Mouse (Mus musculus) kidney, embryonic 14.5 days (tissue): ENCODE data around the gene Ldlrad3. TPM values are rescaled to one million over a fixed set of nuclear protein-coding genes. Genes with fewer than 3 reads are reported as not detected.

Experiments
- ATAC-seq: fragments of 200-750 bp; cut with Nextera tagmentation; 2 replicates; pipeline ENCODE4 v1.8.0; 2017; ENCODE audit warnings: moderate number of reproducible peaks, mild to moderate bottlenecking, moderate TSS enrichment, moderate library complexity; ENCODE audit not compliant: low FRiP score, low TSS enrichment
- H3K27ac ChIP-seq: fragments of 300-500 bp; sonication (generic); 2 replicates; pipeline ENCODE4 v1.5.1; 2014; ENCODE audit warnings: low read depth, mild to moderate bottlenecking, low read length, moderate library complexity, mixed read lengths
- H3K27me3 ChIP-seq: fragments of 300-500 bp; sonication (generic); 2 replicates; pipeline ENCODE4 v1.6.1; 2014; ENCODE audit warnings: mild to moderate bottlenecking, low read length; ENCODE audit not compliant: control insufficient read depth, insufficient read depth
- H3K36me3 ChIP-seq: fragments of 300-500 bp; sonication (generic); 2 replicates; pipeline ENCODE4 v1.6.1; 2014; ENCODE audit warnings: low read length, mixed read lengths; ENCODE audit not compliant: control insufficient read depth, insufficient read depth
- H3K4me1 ChIP-seq: fragments of 300-500 bp; sonication (generic); 2 replicates; pipeline ENCODE4 v1.6.1; 2014; ENCODE audit warnings: low read length, mixed read lengths; ENCODE audit not compliant: control insufficient read depth, insufficient read depth
- H3K4me2 ChIP-seq: fragments of 300-500 bp; sonication (generic); replicated peaks from 2 replicates; pipeline ENCODE4 v1.6.1; 2014; ENCODE audit warnings: low read depth, mild to moderate bottlenecking, low read length
- H3K4me3 ChIP-seq: fragments of 300-500 bp; sonication (generic); 2 replicates; pipeline ENCODE4 v1.5.1; 2014; ENCODE audit warnings: mild to moderate bottlenecking, low read length
- H3K9ac ChIP-seq: fragments of 300-500 bp; sonication (generic); 2 replicates; pipeline ENCODE4 v1.6.1; 2014; ENCODE audit warnings: low read depth, mild to moderate bottlenecking, low read length, moderate library complexity
- H3K9me3 ChIP-seq: fragments of 300-500 bp; sonication (generic); 2 replicates; pipeline ENCODE4 v1.6.1; 2016; ENCODE audit warnings: low read length; ENCODE audit not compliant: control insufficient read depth
- WGBS: fragments of 180-500 bp; shearing (Covaris S2); extraction: QIAGEN DNeasy Blood & Tissue Kit; methylation state at CpG from one replicate; pipeline ENCODE4 v1.1.7; 2014; 5-methylcytosine and 5-hydroxymethylcytosine counted together
- polyA plus RNA-seq: library from polyadenylated mRNA; unstranded; fragments of >200 nt; fragmentation: Nextera tagmentation; extraction: Ambion mirVana; gene quantifications from 2 replicates; pipeline ENCODE4 v1.2.1, GENCODE M21; 2014

The Ldlrad3 gene
- polyA plus RNA-seq, 1 experiment from 2014 or later: 39.2 TPM

GRCm38 (mm10) chr2:102038229-102038894, 147.8 kb downstream of the Ldlrad3 start:
- Histone ChIP-seq H3K27ac (no peak overlapping the region), H3K9me3 (no peaks in the 10 kb centered on the region), H3K36me3 (no peaks in the 10 kb centered on the region), H3K9ac (no peak overlapping the region), H3K4me1 (peaks cover 28% of the 10 kb centered on the region), H3K27me3 (no peaks in the 10 kb centered on the region), H3K4me3 (no peak overlapping the region), H3K4me2 (no peak overlapping the region)
- no peak for ATAC-seq
- 35% methylated on average over 10 of the region's 10 CpGs for WGBS

- ATAC-seq: peak; percentile 83
- WGBS: 29% methylated on average over 18 of the region's 18 CpGs
- Histone ChIP-seq H3K4me1 (peaks cover 31% of the 10 kb centered on the region), H3K36me3 (no peaks in the 10 kb centered on the region), H3K9ac (no peak overlapping the region), H3K4me2 (peak overlapping the region; percentile 19; the same call in 1 of the 2 replicates), H3K27me3 (no peaks in the 10 kb centered on the region), H3K9me3 (no peaks in the 10 kb centered on the region), H3K4me3 (no peak overlapping the region; the same call in 1 of the 2 replicates), H3K27ac (peak overlapping the region; percentile 65)
Measured at GRCm38 (mm10) chr2:102036665-102037511, 149.3 kb downstream of the Ldlrad3 start.

- H3K36me3 ChIP-seq: no peaks in the 10 kb centered on the region
- H3K27me3 ChIP-seq: no peaks in the 10 kb centered on the region
- ATAC-seq: no peak
- H3K9ac ChIP-seq: no peak overlapping the region
- H3K4me1 ChIP-seq: peaks cover 31% of the 10 kb centered on the region
- H3K9me3 ChIP-seq: no peaks in the 10 kb centered on the region
- no peak overlapping the region for H3K4me2 ChIP-seq
- H3K27ac ChIP-seq: no peak overlapping the region
- H3K4me3 ChIP-seq: no peak overlapping the region
- WGBS: 55% methylated on average over 11 of the region's 11 CpGs
Measured at GRCm38 (mm10) chr2:102034513-102034879, 151.7 kb downstream of the Ldlrad3 start.

GRCm38 (mm10) chr2:102033818-102034512, 152.2 kb downstream of the Ldlrad3 start:
- H3K27me3 ChIP-seq: no peaks in the 10 kb centered on the region
- no peak overlapping the region for H3K4me2 ChIP-seq
- H3K36me3 ChIP-seq: no peaks in the 10 kb centered on the region
- no peak overlapping the region for H3K9ac ChIP-seq
- no peak overlapping the region for H3K4me3 ChIP-seq
- no peak overlapping the region for H3K27ac ChIP-seq
- no peak for ATAC-seq
- no peaks in the 10 kb centered on the region for H3K9me3 ChIP-seq
- 55% methylated on average over 9 of the region's 9 CpGs for WGBS
- H3K4me1 ChIP-seq: peaks cover 31% of the 10 kb centered on the region

- 83% methylated on average over 9 of the region's 9 CpGs for WGBS
- Histone ChIP-seq H3K36me3 (no peaks in the 10 kb centered on the region), H3K4me3 (no peak overlapping the region), H3K4me1 (peaks cover 23% of the 10 kb centered on the region), H3K9me3 (no peaks in the 10 kb centered on the region), H3K27ac (no peak overlapping the region), H3K9ac (no peak overlapping the region), H3K4me2 (no peak overlapping the region), H3K27me3 (no peaks in the 10 kb centered on the region)
- no peak for ATAC-seq
Measured at GRCm38 (mm10) chr2:102032713-102033343, 153.4 kb downstream of the Ldlrad3 start.

GRCm38 (mm10) chr2:102030652-102031051, 155.5 kb downstream of the Ldlrad3 start:
- no peaks in the 10 kb centered on the region for H3K27me3 ChIP-seq
- peak; percentile 56; the same call in 1 of the 2 replicates for ATAC-seq
- H3K9ac ChIP-seq: no peak overlapping the region
- H3K27ac ChIP-seq: no peak overlapping the region
- no peak overlapping the region for H3K4me3 ChIP-seq
- 19% methylated on average over 5 of the region's 5 CpGs for WGBS
- no peak overlapping the region for H3K4me2 ChIP-seq
- no peaks in the 10 kb centered on the region for H3K36me3 ChIP-seq
- H3K9me3 ChIP-seq: no peaks in the 10 kb centered on the region
- peaks cover 3% of the 10 kb centered on the region; the same call in 1 of the 2 replicates for H3K4me1 ChIP-seq

GRCm38 (mm10) chr2:102030152-102030551, 156.0 kb downstream of the Ldlrad3 start:
- 82% methylated on average over 6 of the region's 6 CpGs for WGBS
- Histone ChIP-seq H3K4me3 (no peak overlapping the region), H3K27ac (no peak overlapping the region), H3K4me2 (no peak overlapping the region), H3K27me3 (no peaks in the 10 kb centered on the region), H3K9me3 (no peaks in the 10 kb centered on the region), H3K9ac (no peak overlapping the region), H3K36me3 (no peaks in the 10 kb centered on the region), H3K4me1 (peaks cover 3% of the 10 kb centered on the region; the same call in 1 of the 2 replicates)
- ATAC-seq: no peak

GRCm38 (mm10) chr2:102029682-102030081, 156.5 kb downstream of the Ldlrad3 start:
- Histone ChIP-seq H3K4me3 (no peak overlapping the region), H3K36me3 (no peaks in the 10 kb centered on the region), H3K4me2 (no peak overlapping the region), H3K9me3 (no peaks in the 10 kb centered on the region), H3K27ac (no peak overlapping the region), H3K27me3 (no peaks in the 10 kb centered on the region), H3K4me1 (peaks cover 3% of the 10 kb centered on the region; the same call in 1 of the 2 replicates), H3K9ac (no peak overlapping the region)
- 74% methylated on average over 5 of the region's 5 CpGs for WGBS
- no peak for ATAC-seq
